Mouse (Mus musculus): ENCODE measurements around the gene Msantd3. TPM values are rescaled to one million over a fixed set of nuclear protein-coding genes. Genes with fewer than 3 reads are reported as not detected.

Gene Msantd3
- polyA plus RNA-seq, 1 experiment from 2014 or later = 10.9 TPM

- Histone ChIP-seq H3K36me3 (ENCODE audit: control insufficient read depth, insufficient read depth, low read length) (no peaks in the 10 kb centered on the region), H3K4me1 (ENCODE audit: control insufficient read depth, insufficient read depth, low read length) (no peaks in the 10 kb centered on the region), H3K4me3 (ENCODE audit: low read length) (no peak overlapping the region), H3K27me3 (replicated peaks; ENCODE audit: control insufficient read depth, insufficient read depth, low read length) (no peaks in the 10 kb centered on the region), H3K9ac (ENCODE audit: low read depth, low read length) (no peak overlapping the region), H3K9me3 (ENCODE audit: control insufficient read depth, low read length) (no peaks in the 10 kb centered on the region), H3K27ac (ENCODE audit: low read length) (no peak overlapping the region), H3K4me2 (ENCODE audit: low read depth, low read length) (no peak overlapping the region)
- 63% methylated on average over 6 of the region's 6 CpGs for WGBS
- ATAC-seq = no peak
These were observed 39.9 kb downstream of the Msantd3 start for GRCm38 (mm10) chr4:48579475-48580110.

GRCm38 (mm10) chr4:48581201-48581600 lies 41.5 kb downstream of the Msantd3 start:
- Histone ChIP-seq H3K9ac (ENCODE audit: low read depth, low read length) (no peak overlapping the region), H3K27me3 (replicated peaks; ENCODE audit: control insufficient read depth, insufficient read depth, low read length) (no peaks in the 10 kb centered on the region), H3K36me3 (ENCODE audit: control insufficient read depth, insufficient read depth, low read length) (no peaks in the 10 kb centered on the region), H3K27ac (ENCODE audit: low read length) (no peak overlapping the region), H3K4me1 (ENCODE audit: control insufficient read depth, insufficient read depth, low read length) (no peaks in the 10 kb centered on the region; the same call in 1 of the 2 replicates), H3K4me2 (ENCODE audit: low read depth, low read length) (no peak overlapping the region), H3K9me3 (ENCODE audit: control insufficient read depth, low read length) (no peaks in the 10 kb centered on the region), H3K4me3 (ENCODE audit: low read length) (no peak overlapping the region)
- WGBS = 43% methylated on average over 2 of the region's 2 CpGs
- ATAC-seq = no peak

- WGBS = 84% methylated on average over 2 of the region's 3 CpGs
- Histone ChIP-seq H3K4me1 (ENCODE audit: control insufficient read depth, insufficient read depth, low read length) (peaks cover 4% of the 10 kb centered on the region), H3K36me3 (ENCODE audit: control insufficient read depth, insufficient read depth, low read length) (no peaks in the 10 kb centered on the region), H3K27me3 (replicated peaks; ENCODE audit: control insufficient read depth, insufficient read depth, low read length) (no peaks in the 10 kb centered on the region), H3K4me2 (ENCODE audit: low read depth, low read length) (no peak overlapping the region), H3K9ac (ENCODE audit: low read depth, low read length) (no peak overlapping the region), H3K9me3 (ENCODE audit: control insufficient read depth, low read length) (no peaks in the 10 kb centered on the region), H3K27ac (ENCODE audit: low read length) (no peak overlapping the region), H3K4me3 (ENCODE audit: low read length) (no peak overlapping the region)
- no peak for ATAC-seq
These were observed 42.3 kb downstream of the Msantd3 start for GRCm38 (mm10) chr4:48581993-48582392.

- no peak overlapping the region for H3K4me2 ChIP-seq (ENCODE audit: low read depth, low read length)
These were observed 43.2 kb downstream of the Msantd3 start for GRCm38 (mm10) chr4:48582941-48583340.

GRCm38 (mm10) chr4:48584421-48585240 lies 44.9 kb downstream of the Msantd3 start, which contains the start of gene Tmeff1:
TSS of gene Tmeff1 (plus strand) at chr4:48585174.
- Histone ChIP-seq H3K4me3 (ENCODE audit: low read length) (peak within 1 kb of the TSS; percentile 88), H3K9ac (ENCODE audit: low read depth, low read length) (peak within 1 kb of the TSS; percentile 94), H3K27me3 (replicated peaks; ENCODE audit: control insufficient read depth, insufficient read depth, low read length) (no peaks in the 10 kb centered on the region), H3K9me3 (ENCODE audit: control insufficient read depth, low read length) (no peaks in the 10 kb centered on the region), H3K27ac (ENCODE audit: low read length) (peak within 1 kb of the TSS; percentile 80), H3K4me1 (ENCODE audit: control insufficient read depth, insufficient read depth, low read length) (peaks cover 4% of the 10 kb centered on the region), H3K36me3 (ENCODE audit: control insufficient read depth, insufficient read depth, low read length) (0 out of 2 replicates have a peak, but pooled peaks cover 4% of the 10 kb centered on the region), H3K4me2 (ENCODE audit: low read depth, low read length) (peak within 1 kb of the TSS; percentile 84)
- WGBS = 1% methylated on average over 47 of the region's 64 CpGs
- ATAC-seq = peak; percentile 70

More at GRCm38 (mm10) chr4:48582941-48583340, 43.2 kb downstream of the Msantd3 start:
- ATAC-seq = no peak
- H3K4me3 ChIP-seq (ENCODE audit: low read length) = no peak overlapping the region
- H3K9ac ChIP-seq (ENCODE audit: low read depth, low read length) = no peak overlapping the region
- no peak overlapping the region for H3K27ac ChIP-seq (ENCODE audit: low read length)
- 78% methylated on average over 2 of the region's 2 CpGs for WGBS
- H3K4me1 ChIP-seq (ENCODE audit: control insufficient read depth, insufficient read depth, low read length) = peaks cover 4% of the 10 kb centered on the region
- H3K27me3 ChIP-seq (replicated peaks; ENCODE audit: control insufficient read depth, insufficient read depth, low read length) = no peaks in the 10 kb centered on the region
- H3K9me3 ChIP-seq (ENCODE audit: control insufficient read depth, low read length) = no peaks in the 10 kb centered on the region
- H3K36me3 ChIP-seq (ENCODE audit: control insufficient read depth, insufficient read depth, low read length) = 0 out of 2 replicates have a peak, but pooled peaks cover 4% of the 10 kb centered on the region

GRCm38 (mm10) chr4:48585241-48586098 lies 45.7 kb downstream of the Msantd3 start:
- WGBS = under 1% methylated on average over 82 of the region's 92 CpGs
- H3K27ac ChIP-seq (ENCODE audit: low read length) = peak overlapping the region; percentile 80
- H3K9ac ChIP-seq (ENCODE audit: low read depth, low read length) = peak overlapping the region; percentile 94
- no peaks in the 10 kb centered on the region for H3K27me3 ChIP-seq (replicated peaks; ENCODE audit: control insufficient read depth, insufficient read depth, low read length)
- H3K4me1 ChIP-seq (ENCODE audit: control insufficient read depth, insufficient read depth, low read length) = peaks cover 7% of the 10 kb centered on the region
- H3K36me3 ChIP-seq (ENCODE audit: control insufficient read depth, insufficient read depth, low read length) = 0 out of 2 replicates have a peak, but pooled peaks cover 4% of the 10 kb centered on the region
- peak overlapping the region; percentile 84 for H3K4me2 ChIP-seq (ENCODE audit: low read depth, low read length)
- peak; percentile 79 for ATAC-seq
- no peaks in the 10 kb centered on the region for H3K9me3 ChIP-seq (ENCODE audit: control insufficient read depth, low read length)
- H3K4me3 ChIP-seq (ENCODE audit: low read length) = peak overlapping the region; percentile 88

GRCm38 (mm10) chr4:48586099-48586821 lies 46.5 kb downstream of the Msantd3 start:
- no peaks in the 10 kb centered on the region for H3K27me3 ChIP-seq (replicated peaks; ENCODE audit: control insufficient read depth, insufficient read depth, low read length)
- WGBS = 2% methylated on average over 12 of the region's 12 CpGs
- peak overlapping the region; percentile 80 for H3K27ac ChIP-seq (ENCODE audit: low read length)
- H3K9me3 ChIP-seq (ENCODE audit: control insufficient read depth, low read length) = no peaks in the 10 kb centered on the region
- H3K4me1 ChIP-seq (ENCODE audit: control insufficient read depth, insufficient read depth, low read length) = peaks cover 7% of the 10 kb centered on the region
- 0 out of 2 replicates have a peak, but pooled peaks cover 4% of the 10 kb centered on the region for H3K36me3 ChIP-seq (ENCODE audit: control insufficient read depth, insufficient read depth, low read length)
- peak overlapping the region; percentile 94 for H3K9ac ChIP-seq (ENCODE audit: low read depth, low read length)
- H3K4me3 ChIP-seq (ENCODE audit: low read length) = peak overlapping the region; percentile 88
- H3K4me2 ChIP-seq (ENCODE audit: low read depth, low read length) = peak overlapping the region; percentile 84
- peak; percentile 63 for ATAC-seq

GRCm38 (mm10) chr4:48587526-48587925 lies 47.8 kb downstream of the Msantd3 start:
- Histone ChIP-seq H3K4me2 (ENCODE audit: low read depth, low read length) (no peak overlapping the region), H3K9me3 (ENCODE audit: control insufficient read depth, low read length) (no peaks in the 10 kb centered on the region), H3K27ac (ENCODE audit: low read length) (no peak overlapping the region), H3K36me3 (ENCODE audit: control insufficient read depth, insufficient read depth, low read length) (0 out of 2 replicates have a peak, but pooled peaks cover 4% of the 10 kb centered on the region), H3K4me3 (ENCODE audit: low read length) (no peak overlapping the region), H3K27me3 (replicated peaks; ENCODE audit: control insufficient read depth, insufficient read depth, low read length) (no peaks in the 10 kb centered on the region), H3K4me1 (ENCODE audit: control insufficient read depth, insufficient read depth, low read length) (peaks cover 7% of the 10 kb centered on the region), H3K9ac (ENCODE audit: low read depth, low read length) (no peak overlapping the region)
- no peak for ATAC-seq
- WGBS = 93% methylated on average over 2 of the region's 2 CpGs

Data from intestine, embryonic 16.5 days (tissue).